Mouse (Mus musculus) kidney, postnatal 36 days (tissue): Measurements from ENCODE around the gene Ribc2.

Experiments
- DNase-seq, 2 experiments: peaks; one replicate each; pipeline ENCODE4 v3.0.0; 2021 to 2022; ENCODE audit warnings: mixed read lengths in 2 of 2

Gene Ribc2

DNA sequence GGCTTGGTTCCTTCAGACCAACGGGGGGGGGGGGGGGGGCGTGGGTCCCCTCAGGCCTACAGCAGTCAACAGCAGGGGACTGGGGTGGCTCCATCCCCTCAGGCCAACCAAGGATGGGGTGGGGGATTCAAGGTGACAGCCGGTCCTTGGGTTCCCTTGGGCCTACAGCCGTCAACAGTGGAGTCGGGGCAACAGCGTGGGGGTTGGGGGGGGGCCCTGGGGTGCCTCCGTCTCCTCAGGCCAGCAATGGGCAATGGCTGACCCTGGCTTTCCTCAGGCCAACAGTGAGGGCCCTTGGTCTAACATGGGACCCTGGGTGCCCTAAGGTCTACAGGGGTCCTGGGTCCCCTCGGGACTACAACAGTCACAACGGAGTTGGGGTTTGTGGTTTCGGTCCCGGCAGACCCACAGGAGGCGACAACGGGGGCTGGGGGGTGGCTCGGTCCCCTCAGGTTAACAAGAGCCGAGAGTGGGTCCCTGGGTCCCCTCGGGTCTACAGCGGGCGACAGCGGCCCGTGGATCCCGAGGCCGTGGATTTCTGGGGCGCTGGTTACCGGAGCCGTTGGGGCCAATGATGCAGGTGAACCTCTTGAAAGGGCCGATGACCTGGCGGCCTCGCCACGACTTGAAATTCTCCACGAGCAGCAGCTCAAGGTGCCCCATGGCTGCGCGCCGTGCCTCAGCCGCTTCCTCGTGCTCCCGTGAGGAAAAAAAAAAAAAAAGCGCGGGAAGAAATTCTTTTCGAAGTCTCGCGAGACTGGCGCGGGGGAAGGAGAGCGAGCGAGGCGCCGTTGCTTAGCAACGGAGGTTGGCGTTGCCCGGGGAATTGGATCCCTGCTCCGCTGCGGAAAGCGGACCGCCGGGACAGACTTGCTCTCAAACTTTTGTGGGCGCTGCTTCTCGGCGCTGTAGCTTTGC, at the start of gene Ribc2, which contains the start of gene Smc1b:
Ribc2 (plus strand) TSS at position 804 of the 918 bp plus-strand sequence.
Smc1b (minus strand) TSS at position 690 of the 918 bp plus-strand sequence.
- DNase-seq, result peak; percentile 46 to 80

DNA sequence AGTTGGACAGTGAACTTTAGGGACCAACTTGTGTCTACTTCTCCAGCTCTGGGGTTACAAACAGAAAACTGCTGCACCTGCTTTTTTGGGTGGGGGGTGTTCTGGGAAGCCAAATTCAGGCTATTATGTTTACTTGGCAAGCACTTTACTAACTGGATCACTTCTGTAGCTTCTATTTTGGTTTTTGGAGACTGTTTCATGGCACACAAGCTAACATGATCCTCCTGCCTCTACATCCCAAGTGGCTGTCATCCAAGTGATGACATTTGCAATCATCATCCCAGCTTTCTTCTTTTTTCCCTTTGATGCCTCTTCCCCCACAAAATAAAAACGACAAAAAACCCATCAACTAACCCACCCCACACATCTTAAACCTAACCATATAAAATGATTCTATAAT, 46.2 kb upstream of the Ribc2 start:
- no peak for DNase-seq

- no peak for DNase-seq
Observed at GRCm38 (mm10) chr15:85132193-85132520, 279 bp downstream of the Ribc2 start.

DNA sequence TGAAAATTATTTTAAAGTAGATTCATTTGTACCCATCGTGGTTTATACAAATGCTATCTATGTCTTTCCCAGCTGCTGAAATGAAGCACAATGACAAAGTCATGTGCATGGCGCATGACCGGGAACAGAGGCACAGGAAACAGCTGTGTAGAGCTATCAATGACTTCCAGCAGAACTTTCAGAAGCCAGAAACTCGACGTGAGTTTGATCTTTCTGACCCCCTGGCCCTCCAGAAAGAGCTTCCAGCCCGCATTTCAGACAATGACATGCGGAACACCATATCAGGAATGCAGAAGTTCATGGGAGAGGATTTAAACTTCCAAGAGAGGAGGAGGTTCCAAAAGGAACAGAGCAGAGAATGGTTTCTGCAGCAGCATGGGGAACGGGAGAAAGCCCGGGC, 3.3 kb downstream of the Ribc2 start:
- DNase-seq, result no peak

GRCm38 (mm10) chr15:85141290-85141689, 9.4 kb downstream of the Ribc2 start:
- no peak for DNase-seq

DNA sequence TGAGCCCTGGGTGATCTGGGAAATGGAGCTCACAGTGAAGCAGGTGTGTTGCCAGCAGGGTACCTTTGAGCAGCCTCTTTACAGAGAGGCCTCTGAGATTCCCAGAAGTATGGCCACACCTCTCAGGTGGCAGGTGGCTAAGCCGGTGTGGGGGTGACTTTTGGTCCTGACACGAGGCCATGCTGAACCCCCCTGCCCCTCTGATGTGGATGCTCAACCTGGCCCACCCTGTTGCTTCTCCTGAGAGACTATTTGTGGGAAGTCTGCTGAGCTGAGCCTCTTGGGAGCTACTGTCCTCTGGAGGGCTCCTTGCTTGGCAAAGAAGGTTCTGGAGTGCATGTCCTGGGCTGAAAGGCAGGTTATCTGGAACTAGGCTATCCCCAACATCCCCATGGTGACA, 10.6 kb downstream of the Ribc2 start:
- no peak for DNase-seq

DNA sequence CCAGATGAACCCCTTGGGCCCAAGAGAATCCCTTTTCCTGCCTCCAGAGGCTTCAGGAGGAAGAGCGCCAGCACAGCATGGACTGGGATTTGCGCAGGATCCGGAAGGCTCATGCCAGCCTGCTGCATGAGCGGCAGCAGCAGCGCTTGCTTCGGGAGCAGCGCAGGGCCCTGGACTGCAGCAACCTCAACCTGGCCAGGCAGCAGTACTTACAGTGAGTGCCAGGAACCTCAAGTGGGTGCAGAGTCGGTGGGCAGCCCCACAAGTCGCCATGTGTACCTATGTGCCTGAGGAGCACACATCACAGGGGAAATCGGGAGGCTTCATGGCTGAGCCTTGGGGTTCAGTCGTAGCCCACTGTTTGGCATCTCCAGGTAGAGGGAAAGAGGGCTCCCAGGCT, 11.3 kb downstream of the Ribc2 start:
- DNase-seq, result no peak

DNA sequence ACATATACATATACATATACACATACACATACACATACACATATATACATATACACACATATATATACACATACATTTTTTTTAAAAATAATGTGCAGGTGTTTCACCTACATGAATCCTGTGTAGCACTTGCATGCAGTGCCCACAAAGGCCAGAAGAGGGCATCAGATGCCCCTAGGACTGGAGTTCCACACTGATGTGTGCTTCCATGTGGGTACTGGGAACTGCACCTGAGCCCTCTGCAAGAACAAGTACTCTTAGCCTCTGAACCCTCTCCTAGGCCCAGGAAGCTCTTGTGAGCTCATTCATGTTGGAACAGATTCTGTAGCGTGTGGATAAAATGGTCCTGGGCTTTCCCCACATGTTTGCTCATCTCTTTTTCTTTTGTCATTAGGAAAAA, 11.9 kb downstream of the Ribc2 start:
- DNase-seq, result no peak

DNA sequence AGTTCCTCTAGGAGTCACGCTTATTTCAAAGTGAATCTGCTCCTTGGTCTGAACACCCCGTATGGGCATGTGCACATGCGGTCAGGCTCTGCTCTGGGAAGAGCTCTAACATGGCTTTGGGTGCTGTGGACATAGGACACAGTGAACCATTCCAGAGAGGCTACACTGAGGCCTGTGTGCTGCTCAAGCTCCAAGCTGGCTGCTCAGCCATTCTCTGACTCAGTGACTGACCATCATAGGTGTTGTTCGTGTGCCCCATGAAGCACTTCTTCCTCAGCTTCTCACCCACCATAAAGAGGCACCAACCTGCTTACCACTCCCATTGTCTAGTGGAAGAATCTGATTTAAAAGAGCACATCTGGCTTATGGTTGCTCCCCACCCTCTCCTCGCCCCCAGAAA, 12.4 kb downstream of the Ribc2 start:
- DNase-seq, result no peak

GRCm38 (mm10) chr15:85151433-85151918, 19.6 kb downstream of the Ribc2 start:
- DNase-seq, result peak; percentile 65 to 88

GRCm38 (mm10) chr15:85152577-85152976, 20.7 kb downstream of the Ribc2 start:
- DNase-seq, result peak; percentile 51 to 59

DNA sequence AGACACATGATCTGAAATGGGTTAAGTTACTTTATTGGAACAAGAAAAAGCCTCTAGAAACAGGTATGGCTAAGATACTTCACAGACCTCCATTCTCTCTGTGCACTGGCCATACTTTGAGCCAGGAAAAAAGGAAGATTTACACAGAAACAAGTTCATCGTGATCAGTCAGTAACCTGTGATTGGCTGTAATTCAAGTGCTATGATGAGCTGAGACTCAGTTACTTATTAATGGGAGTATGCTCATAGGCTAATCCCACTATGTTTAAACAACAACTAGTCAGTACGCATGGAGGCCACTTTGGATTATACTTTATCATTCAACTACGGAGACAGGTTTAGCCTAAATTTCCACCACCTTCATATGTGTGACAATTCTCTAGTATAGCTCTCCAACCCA, 22.2 kb downstream of the Ribc2 start:
- DNase-seq, result peak; percentile 10 to 73

DNA sequence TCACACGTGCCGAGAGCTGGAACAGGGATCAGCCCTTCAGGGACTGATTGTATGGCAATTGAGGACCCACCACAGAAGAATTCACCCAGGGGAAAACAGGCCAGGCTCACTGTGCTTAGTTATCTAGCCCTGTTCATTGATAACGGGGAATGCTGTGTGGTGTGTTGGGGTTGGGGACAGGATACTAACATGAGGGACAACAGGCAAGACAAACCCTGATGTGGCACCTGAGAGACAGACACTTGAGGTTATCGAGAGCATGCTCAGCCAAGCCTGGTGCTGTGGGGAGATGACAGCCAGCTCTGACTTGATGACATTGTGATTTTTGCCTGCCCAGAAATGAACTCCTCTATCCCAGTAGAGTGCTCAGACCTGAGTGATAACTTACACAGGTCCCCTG, 24.3 kb downstream of the Ribc2 start:
- no peak for DNase-seq

DNA sequence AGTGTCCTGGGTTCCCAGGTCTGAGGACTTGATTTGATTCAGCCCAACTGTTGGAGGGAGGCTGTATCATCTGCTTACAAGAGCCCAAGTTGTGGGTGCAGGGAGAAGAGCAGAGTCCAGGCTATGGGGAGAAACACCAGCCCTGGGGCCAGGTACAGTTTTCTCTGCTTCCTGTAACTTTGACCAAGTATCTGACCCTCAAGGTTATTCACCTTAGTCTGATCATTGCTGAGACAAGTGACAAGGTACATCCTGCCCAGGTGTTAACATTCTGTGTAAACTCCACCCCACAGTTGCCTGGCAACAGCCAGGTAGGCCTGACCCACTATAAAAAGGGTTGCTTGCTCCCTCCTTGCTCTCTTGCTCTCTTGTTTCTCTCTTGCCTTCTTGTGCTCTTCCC, 29.5 kb downstream of the Ribc2 start:
- DNase-seq, result peak; percentile 2 to 27

DNA sequence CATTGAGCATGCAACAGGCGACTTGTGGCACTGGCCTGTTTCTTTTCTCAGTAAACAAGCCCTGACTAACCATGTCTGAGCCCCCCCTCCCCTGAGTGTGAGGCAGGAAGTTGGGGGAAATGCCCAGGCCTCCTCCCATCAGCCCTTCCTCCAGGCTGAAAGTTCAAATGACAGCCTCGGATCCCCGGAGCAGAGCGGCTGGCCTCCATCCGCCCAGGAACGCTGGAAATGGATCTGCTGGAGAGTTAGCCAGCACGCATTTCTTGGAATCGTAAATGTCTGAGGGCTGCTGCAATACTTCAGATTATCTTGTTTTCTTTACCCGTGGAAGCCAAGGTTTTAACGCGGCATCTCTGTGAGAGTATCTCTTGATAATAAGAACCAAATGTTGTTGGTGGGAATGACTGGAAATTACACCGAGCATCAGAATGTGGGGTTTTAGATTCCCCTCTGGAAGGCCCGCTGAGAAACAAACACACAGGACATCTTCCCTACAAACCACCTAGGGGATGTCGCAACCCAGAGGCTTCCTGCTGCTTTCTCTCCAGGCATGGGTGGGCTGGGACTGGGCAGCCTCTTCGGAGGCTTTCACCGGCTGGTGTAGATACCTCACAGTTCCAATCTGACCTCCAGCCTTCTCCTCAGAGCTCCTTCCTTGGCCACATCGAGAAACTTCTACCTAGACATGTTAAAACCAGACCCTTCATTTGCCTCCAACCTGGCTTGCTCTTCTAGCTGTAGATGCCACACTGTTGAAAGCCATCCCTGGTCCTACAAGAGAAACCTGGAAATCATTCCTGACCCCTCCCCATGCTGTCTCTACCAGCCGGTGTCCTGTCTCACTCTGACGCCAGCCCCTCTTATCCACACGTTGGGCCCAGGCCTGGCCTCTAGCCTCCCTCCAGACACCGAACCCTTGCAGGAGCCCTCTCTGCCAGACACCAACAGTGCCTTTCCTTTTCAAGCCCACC, 31.1 kb downstream of the Ribc2 start:
- peak; percentile 18 to 35 for DNase-seq

DNA sequence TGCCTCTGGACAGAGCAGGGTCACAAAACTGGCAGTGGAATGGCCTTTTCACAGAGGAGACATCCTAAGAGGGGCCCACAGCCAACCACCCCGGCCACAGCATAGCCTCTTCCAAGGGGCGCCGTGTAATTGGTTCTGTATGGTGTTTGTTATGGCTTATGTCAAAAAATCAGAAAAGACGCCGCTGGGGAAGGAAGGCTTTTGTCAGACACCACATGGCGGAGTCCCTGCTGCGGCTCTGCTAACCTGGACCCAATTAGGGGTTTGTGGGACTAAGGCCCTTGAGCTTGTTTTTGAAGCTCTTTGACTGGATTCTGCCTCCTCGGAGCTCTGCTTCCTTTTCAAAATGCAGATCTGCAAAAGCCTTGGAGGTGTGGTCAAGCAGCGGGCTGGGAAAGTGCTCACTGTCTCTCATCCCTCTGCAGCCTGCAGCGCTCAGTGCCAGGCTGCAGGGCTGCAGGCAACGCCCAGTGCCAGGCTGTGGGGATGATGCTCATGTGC, 34.6 kb downstream of the Ribc2 start:
- DNase-seq, result no peak

- no peak for DNase-seq
Observed at GRCm38 (mm10) chr15:85167086-85167679, 35.3 kb downstream of the Ribc2 start.

GRCm38 (mm10) chr15:85172054-85172453, 40.2 kb downstream of the Ribc2 start:
- no peak for DNase-seq

DNA sequence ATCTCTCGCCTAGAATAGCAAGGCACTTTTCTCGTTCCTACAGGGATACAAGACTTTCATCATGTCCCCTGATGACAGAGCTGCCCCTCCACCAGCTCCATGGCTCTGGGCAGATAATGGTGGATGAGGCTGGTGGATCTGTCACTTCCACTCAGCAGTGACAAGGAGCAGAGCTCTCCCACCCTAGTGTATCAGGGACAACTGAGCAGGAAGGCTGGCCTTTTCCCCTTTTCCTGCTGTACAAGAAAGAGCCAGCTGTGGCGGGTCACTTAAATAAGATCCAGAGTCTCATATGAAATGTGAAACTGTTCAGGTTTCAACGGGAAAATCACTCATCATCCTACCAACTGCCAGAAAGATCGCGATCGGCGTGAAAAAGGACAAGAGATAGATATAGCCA, 41.5 kb downstream of the Ribc2 start:
- no peak for DNase-seq

DNA sequence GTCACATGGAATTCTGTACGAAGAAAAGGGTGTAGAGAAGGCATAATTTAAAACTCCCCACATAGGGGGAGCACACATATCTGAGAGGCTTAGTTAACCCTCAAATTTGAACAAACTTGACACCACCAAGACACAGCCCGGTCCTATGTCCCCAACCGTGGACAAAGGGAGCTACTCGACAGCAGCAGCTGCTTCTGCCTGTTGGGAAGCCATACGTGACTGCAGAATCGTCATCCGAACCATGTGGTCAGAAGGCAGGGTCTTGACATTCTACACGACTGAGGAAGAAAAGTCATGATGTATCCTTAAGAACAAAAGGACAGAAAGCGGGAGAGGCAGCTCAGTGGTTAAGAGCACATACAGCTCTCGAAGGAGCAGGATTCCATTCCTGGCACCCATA, 42.2 kb downstream of the Ribc2 start:
- DNase-seq, result no peak

- DNase-seq, result peak; percentile 21 to 68
Observed at GRCm38 (mm10) chr15:85177576-85177975, 45.7 kb downstream of the Ribc2 start.

- DNase-seq, result no peak
Observed at GRCm38 (mm10) chr15:85178172-85178571, 46.3 kb downstream of the Ribc2 start.
